Mouse (Mus musculus) MEL-GATA-1-ER (cell line): ENCODE data around the gene Scgb1c1.

Source experiments
- DNase-seq: peaks from one replicate; pipeline ENCODE4 v3.0.0-alpha.2; 2012; ENCODE audit warnings: low read depth; ENCODE audit errors: extremely low read depth

Gene Scgb1c1

GRCm38 (mm10) chr7:140840750-140841735, 4.3 kb upstream of the Scgb1c1 start:
- DNase-seq, result no peak

- DNase-seq, result no peak
These were observed 1.5 kb upstream of the Scgb1c1 start for GRCm38 (mm10) chr7:140843806-140844205.

GRCm38 (mm10) chr7:140845683-140846082, 336 bp downstream of the Scgb1c1 start:
- no peak for DNase-seq

- no peak for DNase-seq
These were observed 1.3 kb downstream of the Scgb1c1 start for GRCm38 (mm10) chr7:140846676-140847075.

GRCm38 (mm10) chr7:140847755-140848580, 2.6 kb downstream of the Scgb1c1 start, which contains the start of gene Odf3:
Gene Odf3, plus strand, starts transcription at chr7:140847805.
- no peak for DNase-seq

- no peak for DNase-seq
These were observed 3.2 kb downstream of the Scgb1c1 start for GRCm38 (mm10) chr7:140848591-140848990.

- no peak for DNase-seq
These were observed 6.6 kb downstream of the Scgb1c1 start for GRCm38 (mm10) chr7:140851916-140852315.

- no peak for DNase-seq
These were observed 8.0 kb downstream of the Scgb1c1 start for GRCm38 (mm10) chr7:140853386-140853785.

- DNase-seq, result no peak
These were observed 9.1 kb downstream of the Scgb1c1 start for GRCm38 (mm10) chr7:140854483-140854882.

GRCm38 (mm10) chr7:140855181-140855580, 9.8 kb downstream of the Scgb1c1 start:
- DNase-seq, result no peak

- DNase-seq, result peak; percentile 93
These were observed 10.8 kb downstream of the Scgb1c1 start, which contains the start of gene Gm45785 for GRCm38 (mm10) chr7:140855860-140856784. Gene Gm45785, minus strand, starts transcription at chr7:140856331.

- DNase-seq, result peak; percentile 64
These were observed 11.6 kb downstream of the Scgb1c1 start, which contains the start of gene Ric8a for GRCm38 (mm10) chr7:140856785-140857549. Gene Ric8a, plus strand, starts transcription at chr7:140856957.

- no peak for DNase-seq
These were observed 12.5 kb downstream of the Scgb1c1 start, which contains the start of gene Bet1l for GRCm38 (mm10) chr7:140857550-140858505. Gene Bet1l, minus strand, starts transcription at chr7:140857577.

- no peak for DNase-seq
These were observed 13.4 kb downstream of the Scgb1c1 start for GRCm38 (mm10) chr7:140858746-140859145.

- no peak for DNase-seq
These were observed 14.7 kb downstream of the Scgb1c1 start for GRCm38 (mm10) chr7:140859997-140860396.

- DNase-seq, result no peak
These were observed 15.4 kb downstream of the Scgb1c1 start for GRCm38 (mm10) chr7:140860728-140861127.

- no peak for DNase-seq
These were observed 19.4 kb downstream of the Scgb1c1 start for GRCm38 (mm10) chr7:140864761-140865160.

- DNase-seq, result no peak
These were observed 28.9 kb downstream of the Scgb1c1 start for GRCm38 (mm10) chr7:140874224-140874623.

- DNase-seq, result no peak
These were observed 32.0 kb downstream of the Scgb1c1 start for GRCm38 (mm10) chr7:140877364-140877763.
